ENCODE assay signal across 33 mouse cellular contexts in genomic region chr3:40405095-40405948, GRCm38 (mm10).
DNase-seq lines count a peak whose midpoint lies in the region; ATAC-seq and TF ChIP-seq lines count a peak whose summit lies in the region.
"Had no signal": no experiment of that assay in that cellular context is flagged by ENCODE, and none has a peak within 500 bp of the region (broad histone marks: within the 10 kb centered on the region; RNA-seq: fewer than 3 reads in every experiment).

No protein-coding gene starts in this region.

- peak overlapping the region; percentile 42; the same call in 1 of the 2 replicates for H3K27ac ChIP-seq in kidney, embryonic 14.5 days (ENCODE audit: low read depth, low read length)
- no peak overlapping the region for H3K27ac ChIP-seq in CH12.LX (ENCODE audit: insufficient read depth, low read depth)
- H3K27ac ChIP-seq in limb, embryonic 13.5 days, result peak overlapping the region; percentile 40; the same call in 1 of the 2 replicates
- H3K27ac ChIP-seq: embryonic facial prominence, embryonic 13.5 days; forebrain, embryonic 13.5 days; hindbrain, embryonic 13.5 days; layer of hippocampus, adult 2 months; macrophage; midbrain, embryonic 10.5 days; midbrain, embryonic 15.5 days; neural tube, embryonic 15.5 days had no signal

- in situ Hi-C loops in CH12.LX (cut with MboI; ENCODE audit: low pct_ligation_motif_present, low pct_unique_long_range_greater_than_20kb, low sequenced_read_pairs), result loop anchor here (25.0 kb wide), 1 partner anchor 1518 kb away; the partner anchor contains the start of gene Fat4

- no peak for TF ChIP-seq RAD21 in CH12.LX (IDR thresholded peaks at IDR 0.05; ENCODE audit: low read depth, low read length)

- H3K4me1 ChIP-seq in kidney, embryonic 14.5 days (ENCODE audit: control insufficient read depth, insufficient read depth, low read length), result peaks cover 12% of the 10 kb centered on the region; the same call in 1 of the 2 replicates
- peaks cover 18 to 21% of the 10 kb centered on the region in 2 experiments for H3K4me1 ChIP-seq in CH12.LX (ENCODE audit: control insufficient read depth in 1 of 2, insufficient read depth in 2 of 2)
- peaks cover 26% of the 10 kb centered on the region for H3K4me1 ChIP-seq in limb, embryonic 13.5 days
- H3K4me1 ChIP-seq: embryonic facial prominence, embryonic 13.5 days; midbrain, embryonic 15.5 days; neural tube, embryonic 15.5 days had no signal

- H3K36me3 ChIP-seq in kidney, embryonic 14.5 days (ENCODE audit: control insufficient read depth, insufficient read depth, low read length), result no peaks in the 10 kb centered on the region
- no peaks in the 10 kb centered on the region for H3K36me3 ChIP-seq in CH12.LX (replicated peaks in 1 of 2; ENCODE audit: control insufficient read depth in 1 of 2, insufficient read depth in 1 of 2, low read length in 1 of 2)
- no peaks in the 10 kb centered on the region for H3K36me3 ChIP-seq in limb, embryonic 13.5 days
- H3K36me3 ChIP-seq: embryonic facial prominence, embryonic 13.5 days; hindbrain, embryonic 13.5 days; midbrain, embryonic 10.5 days; midbrain, embryonic 15.5 days; neural tube, embryonic 15.5 days had no signal

- no peak for TF ChIP-seq CTCF in CH12.LX (conservative IDR thresholded peaks at IDR 0.05 in 1 of 2, IDR thresholded peaks at IDR 0.05 in 1 of 2; ENCODE audit: low read depth in 2 of 2, low read length in 2 of 2)

- dilution Hi-C loops in CH12.LX (cut with MboI; ENCODE audit: extremely low pct_ligation_motif_present, extremely low pct_unique_long_range_greater_than_20kb, low sequenced_read_pairs), result no loop called here

- no peak overlapping the region for H3K4me3 ChIP-seq in kidney, embryonic 14.5 days (ENCODE audit: low read length)
- H3K4me3 ChIP-seq in CH12.LX (replicated peaks in 1 of 3; ENCODE audit: low read depth in 2 of 3, low read length in 2 of 3, poor library complexity in 1 of 3), result no peak overlapping the region
- H3K4me3 ChIP-seq in limb, embryonic 13.5 days, result no peak overlapping the region
- H3K4me3 ChIP-seq: embryonic facial prominence, embryonic 13.5 days; erythroblast, embryonic 14.5 days; forebrain, embryonic 13.5 days; hindbrain, embryonic 13.5 days; layer of hippocampus, adult 2 months; midbrain, embryonic 10.5 days; midbrain, embryonic 15.5 days; neural tube, embryonic 15.5 days had no signal

- no peaks in the 10 kb centered on the region for H3K27me3 ChIP-seq in kidney, embryonic 14.5 days (ENCODE audit: control insufficient read depth, insufficient read depth, low read length)
- no peaks in the 10 kb centered on the region for H3K27me3 ChIP-seq in CH12.LX (replicated peaks)
- no peaks in the 10 kb centered on the region for H3K27me3 ChIP-seq in limb, embryonic 13.5 days
- H3K27me3 ChIP-seq: embryonic facial prominence, embryonic 13.5 days; forebrain, embryonic 13.5 days; hindbrain, embryonic 13.5 days; midbrain, embryonic 15.5 days; neural tube, embryonic 15.5 days had no signal

- WGBS in kidney, embryonic 14.5 days, result 38% methylated on average over 18 of the region's 18 CpGs
- WGBS in limb, embryonic 13.5 days, result 24% methylated on average over 18 of the region's 18 CpGs

- TF ChIP-seq POLR2A in CH12.LX (IDR thresholded peaks at IDR 0.05; ENCODE audit: low read depth, low read length), result no peak

- no peak for DNase-seq in kidney, adult 18-20 months
- DNase-seq in CH12.LX (ENCODE audit: extremely low read depth) (no peak), adipocyte (ENCODE audit: low spot score) (no peak)
- DNase-seq in forelimb bud, embryonic 11.5 days (ENCODE audit: low read depth, low spot score), result peak; percentile 71
- DNase-seq in urinary bladder, postnatal 14 days (ENCODE audit: low spot score), result no peak
- DNase-seq: adrenal gland, adult 8-10 months; B cell, adult 2 months; cerebellum, adult 8-10 months; cerebellum, postnatal 25 days; gastrocnemius, postnatal 25 days; heart, adult 18-20 months; heart, postnatal 36 days; kidney, postnatal 25 days; liver, postnatal 0 days; lung, postnatal 10 days; retina, postnatal 1 day; right cerebral cortex, postnatal 14 days; thymus, postnatal 14 days had no signal

- H3K4me2 ChIP-seq in kidney, embryonic 14.5 days (replicated peaks; ENCODE audit: low read depth, low read length), result no peak overlapping the region
- H3K4me2 ChIP-seq in CH12.LX (ENCODE audit: insufficient read depth, low read depth, poor library complexity, severe bottlenecking), result peak overlapping the region; percentile 48; the same call in 1 of the 2 replicates
- no peak overlapping the region for H3K4me2 ChIP-seq in limb, embryonic 13.5 days (replicated peaks)
- H3K4me2 ChIP-seq: embryonic facial prominence, embryonic 13.5 days; forebrain, embryonic 13.5 days; heart, embryonic 11.5 days; hindbrain, embryonic 13.5 days; liver, embryonic 11.5 days; midbrain, embryonic 15.5 days; neural tube, embryonic 15.5 days had no signal

- no peaks in the 10 kb centered on the region for H3K9me3 ChIP-seq in kidney, embryonic 14.5 days (ENCODE audit: control insufficient read depth, low read length)
- H3K9me3 ChIP-seq in CH12.LX (replicated peaks; ENCODE audit: low read length), result no peaks in the 10 kb centered on the region
- no peaks in the 10 kb centered on the region for H3K9me3 ChIP-seq in limb, embryonic 13.5 days
- H3K9me3 ChIP-seq: embryonic facial prominence, embryonic 13.5 days; forebrain, embryonic 13.5 days; hindbrain, embryonic 13.5 days; midbrain, embryonic 10.5 days; midbrain, embryonic 15.5 days; neural tube, embryonic 15.5 days had no signal

- TF ChIP-seq EP300 in CH12.LX (IDR thresholded peaks at IDR 0.05; ENCODE audit: low read length), result peak; percentile 69; the same call in 1 of the 2 replicates

- no peak overlapping the region for H3K9ac ChIP-seq in kidney, embryonic 14.5 days (ENCODE audit: low read depth, low read length)
- H3K9ac ChIP-seq in CH12.LX (ENCODE audit: insufficient read depth, low read depth), result no peak overlapping the region
- H3K9ac ChIP-seq in limb, embryonic 13.5 days, result no peak overlapping the region
- H3K9ac ChIP-seq: embryonic facial prominence, embryonic 13.5 days; forebrain, embryonic 13.5 days; hindbrain, embryonic 13.5 days; liver, postnatal 0 days; midbrain, embryonic 15.5 days; neural tube, embryonic 15.5 days had no signal

- no peaks in the 10 kb centered on the region for H3K79me2 ChIP-seq in CH12.LX (replicated peaks; ENCODE audit: control insufficient read depth, extremely low read depth, insufficient read depth, poor library complexity, severe bottlenecking)

- ATAC-seq in kidney, embryonic 14.5 days (ENCODE audit: low FRiP score, low TSS enrichment), result peak; percentile 65
- ATAC-seq in limb, embryonic 13.5 days (ENCODE audit: low FRiP score, low read depth), result peak; percentile 62
- ATAC-seq: activated CD4-positive, CD25-positive, alpha-beta regulatory T cell, adult 4 months; forebrain, embryonic 13.5 days; intestine, postnatal 0 days; liver, postnatal 0 days; midbrain, embryonic 15.5 days had no signal

TF ChIP-seq in CH12.LX, 34 proteins besides CTCF, POLR2A, EP300 and RAD21:
- TF ChIP-seq KAT2A (IDR thresholded peaks at IDR 0.05; ENCODE audit: insufficient replicate concordance, low read length), result no peak
- no peak for TF ChIP-seq ZNF384 (IDR thresholded peaks at IDR 0.05; ENCODE audit: low read depth, low read length)
- TF ChIP-seq CHD1 (IDR thresholded peaks at IDR 0.05; ENCODE audit: low read depth, low read length), result peak; percentile 83; the same call in 1 of the 2 replicates
- TF ChIP-seq MAZ (IDR thresholded peaks at IDR 0.05; ENCODE audit: low read depth, low read length), result no peak
- 0 out of 2 replicates have a peak, but pooled peaks have one; percentile 20 for TF ChIP-seq USF2 (conservative IDR thresholded peaks at IDR 0.05; ENCODE audit: low read depth, low read length)
- TF ChIP-seq MEF2A (IDR thresholded peaks at IDR 0.05; ENCODE audit: borderline replicate concordance, low read depth, low read length), result peak; percentile 84
- peak; percentile 58; the same call in 1 of the 2 replicates for TF ChIP-seq MYC (IDR thresholded peaks at IDR 0.05; ENCODE audit: low read depth, low read length)
- 0 out of 2 replicates have a peak, but pooled peaks have one; percentile 6 for TF ChIP-seq JUND (conservative IDR thresholded peaks at IDR 0.05; ENCODE audit: low read depth, low read length)
- peak; percentile 86 for TF ChIP-seq IRF4 (IDR thresholded peaks at IDR 0.05; ENCODE audit: low read depth, low read length)
- peak; percentile 84; the same call in 1 of the 2 replicates for TF ChIP-seq MAX (IDR thresholded peaks at IDR 0.05; ENCODE audit: low read length)
TF ChIP-seq in CH12.LX: peak in this region for 7.
